Mouse (Mus musculus) ovary, adult 18-20 months (tissue): ENCODE measurements at regions not wholly inside any gene's neighbourhood (a gene's known extent, or its start where the extent isn't known, plus 50 kb on each side); places are given as distances from the start of the nearest gene placed in this dataset.

Experiments used
- DNase-seq: peaks from one replicate; pipeline ENCODE4 v3.0.0; 2022; ENCODE audit warnings: low spot score, mixed read lengths

- DNase-seq: no peak
Observed at GRCm38 (mm10) chr13:25899871-25900270, 629.6 kb upstream of the Nrsn1 start.

- no peak for DNase-seq
Observed at GRCm38 (mm10) chr13:25893150-25893549, 622.8 kb upstream of the Nrsn1 start.

DNA sequence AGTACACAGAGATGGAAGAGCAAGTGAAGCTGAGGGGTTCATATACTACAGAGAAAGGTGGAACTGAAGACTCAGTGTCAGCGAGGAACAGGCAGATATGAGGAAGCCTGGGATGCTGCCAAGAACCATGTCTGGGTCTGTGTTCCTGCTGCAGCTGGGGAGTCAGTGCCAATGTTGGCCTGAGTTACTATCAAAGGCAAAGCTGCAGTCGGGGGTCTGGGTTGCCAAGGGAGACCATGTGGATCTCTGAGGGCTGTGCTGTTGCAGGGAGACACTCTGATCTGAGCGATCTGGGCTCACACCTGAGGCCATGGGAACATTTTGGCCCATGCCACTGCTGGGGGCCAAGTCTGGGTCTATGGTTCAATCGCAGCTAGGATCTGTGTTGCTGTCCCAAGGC is 612.5 kb upstream of the Nrsn1 start:
- DNase-seq: peak; percentile 2

DNA sequence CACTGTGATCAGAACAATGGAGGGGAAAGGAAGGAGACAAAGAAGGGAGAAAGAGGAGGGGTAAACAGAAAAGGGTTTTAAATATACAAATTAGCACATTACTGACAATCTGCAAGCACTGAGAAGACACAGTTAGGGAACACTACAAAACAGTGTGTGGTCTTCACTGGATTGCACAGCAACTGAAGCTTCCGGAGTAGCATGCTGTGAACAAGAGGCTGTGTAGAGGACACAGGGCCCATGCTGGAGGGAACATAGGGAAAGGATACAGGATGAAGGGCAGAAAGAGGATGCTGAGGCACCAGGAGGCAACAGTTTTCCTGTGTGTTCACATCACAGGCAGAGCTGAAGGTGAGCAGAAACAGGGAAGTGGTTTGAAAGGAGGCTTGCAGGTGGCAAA is 598.6 kb upstream of the Nrsn1 start:
- no peak for DNase-seq

DNA sequence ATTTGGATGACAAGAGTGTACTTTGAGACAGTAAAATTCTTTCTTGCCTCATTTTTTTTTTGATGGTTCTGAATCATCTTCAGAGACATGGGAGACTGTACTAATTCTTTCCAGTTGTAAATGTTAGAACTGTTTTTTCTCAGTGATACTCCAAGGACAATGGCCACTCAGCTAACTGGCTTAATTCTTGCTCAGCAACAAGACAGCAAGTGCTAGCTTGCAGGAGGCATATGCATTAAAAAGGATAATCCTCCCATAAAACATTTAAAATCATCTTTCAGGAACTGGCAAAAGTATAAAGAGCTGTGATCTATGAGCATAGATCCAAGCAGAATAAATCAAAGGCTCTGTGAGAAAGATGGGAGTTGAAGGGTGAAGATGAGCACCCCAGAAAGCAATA is 587.9 kb upstream of the Nrsn1 start:
- DNase-seq: no peak

DNA sequence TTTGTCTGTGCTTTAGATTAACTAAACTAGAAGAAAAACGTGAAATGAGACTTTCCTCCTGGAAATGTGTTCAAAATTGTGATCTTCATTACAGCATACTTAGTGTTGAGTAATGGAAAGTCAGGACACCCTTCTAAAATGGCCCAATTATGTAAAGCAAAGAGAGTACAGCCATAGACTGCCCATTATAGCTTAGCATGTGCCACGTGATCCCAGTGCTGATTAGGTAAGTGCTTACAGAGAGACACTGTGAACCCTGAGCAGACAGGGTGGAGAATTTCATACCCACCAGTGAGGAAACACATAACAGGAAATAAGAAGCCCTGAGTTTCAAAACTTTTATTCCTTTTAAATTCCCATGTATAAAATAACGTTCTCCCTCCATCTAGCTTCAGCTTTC is 587.3 kb upstream of the Nrsn1 start:
- DNase-seq: no peak

DNA sequence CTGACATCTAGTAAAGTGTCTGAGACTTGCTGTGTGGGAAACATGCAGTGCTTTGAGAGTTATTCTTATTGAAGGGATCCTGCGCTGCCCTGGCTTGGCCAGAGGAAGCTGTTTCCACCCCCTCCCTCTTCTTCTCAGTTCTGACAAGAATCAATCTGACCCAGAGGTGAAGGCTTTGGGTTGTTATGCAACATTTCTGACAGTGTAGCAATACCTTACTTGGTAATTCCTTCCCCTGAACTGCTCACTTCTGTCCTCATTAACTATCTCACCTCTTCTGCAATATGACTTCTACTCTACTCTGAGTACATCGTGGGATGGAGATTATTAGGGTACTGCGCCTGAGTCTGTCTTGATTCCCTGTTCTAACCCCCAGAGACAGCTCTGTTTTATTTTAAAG is 586.8 kb upstream of the Nrsn1 start:
- no peak for DNase-seq

DNA sequence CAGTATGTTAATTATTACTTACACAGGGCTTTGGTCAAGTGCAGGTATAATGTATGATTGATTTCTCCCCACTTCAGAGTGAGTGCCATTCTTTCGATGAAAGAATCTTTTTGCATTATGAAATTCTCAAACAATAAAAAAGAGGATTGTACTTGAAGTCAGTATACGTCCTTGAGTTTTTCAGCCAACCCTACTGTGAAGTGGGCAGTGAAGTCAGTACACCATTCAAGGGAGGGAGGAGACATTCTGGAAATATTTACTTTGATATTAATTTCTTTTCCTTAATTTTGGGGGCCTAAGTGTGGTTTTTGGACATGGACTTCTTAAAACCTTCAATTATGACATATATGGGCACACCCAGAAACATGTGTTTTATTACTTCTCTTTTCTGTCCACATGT is 586.2 kb upstream of the Nrsn1 start:
- DNase-seq: no peak

GRCm38 (mm10) chr13:25848156-25848555 is 577.9 kb upstream of the Nrsn1 start:
- DNase-seq: no peak

DNA sequence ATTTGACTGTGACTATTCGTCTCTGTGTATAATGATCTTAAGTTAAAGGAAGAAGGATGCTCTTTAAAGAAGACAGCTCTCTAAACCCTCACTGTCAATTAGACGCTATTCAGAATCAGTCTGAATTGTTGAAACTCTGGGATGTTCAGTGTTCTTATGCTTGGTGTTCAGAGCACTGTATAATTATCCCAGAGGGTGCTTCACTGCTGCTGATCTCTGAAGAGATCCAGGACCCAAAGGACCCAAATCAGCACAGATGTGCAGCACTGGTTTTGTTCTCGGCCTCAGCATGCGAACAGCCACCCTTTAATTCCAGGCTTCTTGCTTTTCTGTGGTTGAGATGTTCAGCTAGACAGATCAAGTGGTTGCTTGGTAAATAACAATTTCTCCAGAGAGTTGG is 567.9 kb upstream of the Nrsn1 start:
- no peak for DNase-seq

DNA sequence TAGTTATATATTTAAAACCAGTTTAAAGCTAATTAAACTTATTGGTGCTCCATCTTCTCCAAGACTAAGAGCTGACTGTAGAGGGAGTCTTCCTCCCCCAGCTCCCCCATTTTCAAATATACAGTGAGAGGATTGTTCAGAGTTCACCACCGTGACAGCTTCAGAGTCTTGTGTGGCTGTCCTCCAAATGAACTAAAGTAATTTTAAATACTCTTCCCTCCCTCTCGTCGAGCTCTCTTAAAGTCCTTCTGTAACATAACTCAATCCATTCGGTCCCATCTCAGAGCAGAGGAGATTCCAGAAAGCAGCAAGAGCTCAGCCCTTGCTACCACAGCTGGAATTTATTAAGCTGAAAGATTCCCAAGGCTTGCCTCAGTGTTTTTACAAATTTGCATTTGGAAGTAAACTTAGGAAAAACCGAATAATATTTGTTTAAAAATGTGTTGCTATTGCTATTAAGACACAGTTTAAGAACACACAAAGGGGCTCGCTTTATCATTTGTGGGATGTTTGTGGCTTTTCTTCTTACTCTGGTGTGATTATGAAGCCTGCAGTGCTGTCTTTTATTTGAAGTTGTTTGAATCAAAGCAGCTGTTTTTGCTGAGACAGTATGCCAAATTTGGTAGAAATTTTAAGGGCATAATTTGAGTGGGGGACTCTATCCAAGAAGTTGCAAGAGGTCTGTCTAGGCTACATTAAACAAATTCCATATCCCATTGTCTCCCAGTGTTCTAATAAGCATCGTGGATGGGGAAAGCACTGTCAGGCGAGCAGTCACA is 559.0 kb upstream of the Nrsn1 start:
- no peak for DNase-seq

DNA sequence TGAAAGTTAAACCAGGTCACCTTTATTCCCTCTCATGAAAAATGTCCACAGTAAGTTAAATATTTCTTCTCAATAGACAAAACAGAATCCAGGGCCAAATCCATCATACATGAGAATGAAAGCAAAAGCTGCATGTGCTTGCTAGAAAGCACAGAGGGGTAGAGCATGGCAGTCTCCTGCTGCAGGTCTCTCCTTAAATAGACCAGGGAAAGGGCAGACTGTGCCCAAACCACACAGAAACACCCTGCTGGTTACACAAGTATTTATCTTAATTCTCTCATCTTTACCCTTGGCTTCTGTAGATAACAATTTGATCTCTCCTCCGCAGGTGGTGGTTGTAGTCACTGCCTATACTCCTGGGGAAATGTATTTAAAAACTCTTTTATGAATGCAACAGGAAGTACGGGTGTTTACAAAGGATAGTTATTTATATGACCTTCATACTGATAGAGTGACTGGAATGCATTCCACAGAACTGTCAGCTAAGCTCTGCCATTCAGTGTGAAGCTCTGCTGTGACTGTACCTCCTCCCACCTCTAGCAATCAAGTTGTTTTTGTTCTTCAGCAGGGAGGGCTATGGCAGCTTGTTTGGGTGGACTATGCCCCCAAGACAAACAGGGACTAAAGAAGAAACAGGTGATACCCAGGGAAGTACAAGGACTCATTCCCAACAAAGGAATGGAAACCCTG is 538.4 kb upstream of the Nrsn1 start:
- DNase-seq: no peak

GRCm38 (mm10) chr13:25793216-25793803 is 523.0 kb upstream of the Nrsn1 start:
- DNase-seq: no peak

GRCm38 (mm10) chr13:25781161-25781560 is 510.9 kb upstream of the Nrsn1 start:
- DNase-seq: no peak

DNA sequence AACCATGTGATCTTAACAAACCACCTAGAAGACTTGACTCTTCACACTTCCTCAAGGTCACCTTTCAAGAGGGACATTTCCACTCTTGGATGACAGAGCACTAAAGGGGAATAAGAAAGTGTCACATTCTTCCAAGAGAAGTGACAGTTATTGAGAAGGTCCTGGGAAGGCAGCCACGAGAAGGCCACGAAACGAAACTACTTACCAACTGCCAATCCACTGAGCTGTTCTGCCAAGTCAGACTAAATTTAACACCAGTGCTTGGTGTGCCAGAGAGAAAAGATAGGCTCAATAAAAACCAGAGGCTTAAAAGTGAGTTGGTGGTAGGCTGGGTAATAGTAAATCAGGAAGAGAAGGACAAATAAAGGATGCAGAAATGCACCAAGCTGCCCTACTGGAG is 507.4 kb upstream of the Nrsn1 start:
- no peak for DNase-seq

DNA sequence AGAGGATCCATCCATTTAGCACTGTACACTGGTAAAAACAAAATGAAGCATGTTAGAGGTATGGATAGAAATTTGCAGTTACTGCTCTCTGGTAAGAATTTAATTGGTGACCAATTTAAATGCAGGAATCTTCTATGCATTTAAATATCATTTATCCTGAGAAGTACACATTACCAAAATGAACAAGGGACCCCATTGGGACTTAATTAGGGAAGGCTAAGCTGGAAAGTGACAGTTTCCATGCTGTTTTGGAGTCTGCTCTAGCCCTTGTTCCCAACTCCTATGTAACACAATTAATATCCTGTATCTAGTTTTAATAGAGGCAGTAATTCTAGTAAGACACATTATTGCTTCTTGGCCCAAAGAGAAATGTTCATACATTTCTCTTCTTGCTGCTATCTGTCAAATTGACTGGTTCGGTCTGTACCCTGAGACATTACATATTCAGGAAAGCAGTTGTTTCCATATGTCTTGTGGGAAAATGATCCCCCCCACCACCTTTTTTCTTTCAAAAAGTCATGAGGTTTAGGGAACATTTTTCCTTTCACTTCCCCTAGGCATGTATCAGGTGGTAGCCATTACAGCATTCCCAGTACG is 504.4 kb upstream of the Nrsn1 start:
- no peak for DNase-seq

DNA sequence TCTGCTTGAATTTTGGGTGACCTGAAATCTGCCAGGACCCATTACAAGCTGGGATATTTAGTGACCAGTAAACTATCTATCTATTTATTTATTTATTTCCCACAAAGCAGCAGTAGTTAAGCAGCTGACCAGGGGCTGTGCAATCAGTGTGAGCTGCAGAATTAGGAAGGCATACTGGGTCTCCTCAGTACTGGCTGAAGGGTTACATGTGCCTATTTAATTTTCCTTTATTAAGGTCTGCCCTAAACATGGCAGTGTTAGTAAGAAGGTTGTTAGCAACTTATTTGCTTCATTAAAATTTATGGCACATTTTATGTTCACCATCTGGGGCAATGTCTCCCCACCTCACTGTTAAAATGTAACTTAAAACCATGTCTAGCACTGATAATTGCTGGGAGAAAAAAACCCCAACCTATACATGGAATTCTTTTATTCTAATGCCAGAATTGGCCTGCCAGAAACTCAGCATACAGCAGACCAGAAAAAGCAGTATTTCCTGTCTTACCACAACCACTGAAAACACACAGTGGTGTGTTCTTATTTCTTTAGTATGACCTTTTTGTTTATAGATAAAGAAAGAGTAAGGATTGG is 484.3 kb upstream of the Nrsn1 start:
- DNase-seq: no peak

- DNase-seq: no peak
Observed at GRCm38 (mm10) chr13:25751409-25751777, 481.1 kb upstream of the Nrsn1 start.

DNA sequence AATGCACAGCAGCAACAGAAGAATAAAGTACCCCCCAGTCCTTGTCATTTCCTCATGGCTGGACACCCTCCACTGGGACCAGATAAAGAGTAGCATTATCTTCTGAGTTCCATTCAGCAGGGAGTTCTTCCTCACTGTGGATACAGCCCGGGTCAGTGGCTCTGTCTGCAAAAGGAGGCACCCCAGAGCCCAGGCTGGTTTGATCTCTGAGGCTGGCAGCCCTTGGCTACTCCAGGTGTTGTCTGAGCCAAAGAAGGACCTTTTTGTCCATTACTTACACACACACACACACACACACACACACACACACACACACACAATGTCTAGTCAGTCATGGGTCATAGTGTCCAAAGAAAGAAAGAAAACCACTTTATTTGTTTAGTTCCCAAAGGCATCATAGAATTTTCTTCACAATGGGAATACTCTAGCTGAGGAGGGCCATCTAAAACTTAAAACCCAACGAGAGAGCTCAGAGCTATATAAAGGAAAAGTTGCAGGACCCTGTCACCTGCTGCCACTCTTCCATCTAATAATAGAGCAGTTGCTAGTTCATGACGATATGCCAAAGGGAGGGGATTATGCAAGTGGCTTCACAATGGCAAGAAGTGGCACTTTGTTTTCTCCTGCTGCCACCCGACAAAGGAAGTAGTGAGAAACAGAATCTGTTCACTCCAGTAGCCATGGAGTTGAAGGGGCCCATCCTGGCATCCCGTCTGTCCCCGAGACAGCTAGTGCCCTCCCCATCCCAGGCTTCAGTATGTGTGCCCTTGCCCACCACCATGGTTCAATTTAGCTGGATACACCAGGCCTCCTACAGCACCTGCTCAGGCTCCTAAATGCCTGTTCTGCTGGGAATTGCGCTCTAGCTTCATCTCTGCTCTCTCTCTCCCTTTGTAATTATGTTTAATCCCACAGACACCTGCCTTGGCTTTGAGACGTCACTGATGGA is 480.4 kb upstream of the Nrsn1 start:
- DNase-seq: no peak

DNA sequence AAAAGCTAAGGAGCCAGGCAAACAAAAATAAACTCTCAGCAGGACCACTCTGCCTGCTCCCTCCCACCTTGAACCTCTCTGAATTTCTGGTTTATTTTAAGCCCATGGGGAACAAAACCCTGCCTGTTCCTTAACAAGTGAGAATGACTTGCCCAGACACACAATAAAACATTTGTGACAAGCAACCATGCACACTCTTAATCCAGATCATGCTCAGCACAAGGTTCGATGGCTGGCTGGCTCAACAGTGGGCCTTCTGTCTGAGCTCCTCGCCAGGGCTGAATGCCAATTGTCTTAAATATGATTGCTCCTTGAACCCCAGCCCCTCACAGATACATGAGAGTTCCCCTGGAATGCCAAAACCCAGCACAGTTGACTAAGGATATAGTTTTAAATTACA is 468.3 kb upstream of the Nrsn1 start:
- DNase-seq: no peak

DNA sequence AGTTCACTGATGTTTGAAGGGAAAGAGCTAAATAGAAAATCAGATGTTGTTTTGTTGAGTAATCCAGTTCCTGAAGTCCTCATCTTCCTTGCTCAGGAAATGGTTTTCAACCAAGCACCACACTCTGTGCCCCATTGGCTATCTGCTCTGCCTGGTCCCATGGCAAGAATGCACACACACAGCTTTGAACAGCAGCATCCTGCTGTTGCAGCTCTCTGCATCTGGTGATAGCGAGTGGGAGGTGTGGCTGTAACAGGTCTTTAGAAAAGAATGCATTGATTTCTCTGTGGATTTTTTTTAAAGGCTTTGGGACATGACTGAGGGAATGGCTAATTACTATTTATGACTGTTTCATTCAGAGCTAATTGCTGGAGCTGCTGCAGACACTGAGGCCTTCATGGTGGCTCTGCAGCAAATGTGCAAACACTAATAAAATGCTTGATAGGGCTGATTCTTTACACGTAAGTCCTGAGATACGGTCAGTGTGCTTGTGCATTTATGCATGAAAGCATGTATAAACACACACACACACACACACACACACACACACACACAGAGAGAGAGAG is 459.1 kb upstream of the Nrsn1 start:
- no peak for DNase-seq
